Mouse (Mus musculus) kidney, embryonic 16.5 days (tissue): ENCODE data around the gene Rab26. TPM values are rescaled to one million over a fixed set of nuclear protein-coding genes. Genes with fewer than 3 reads are reported as not detected.

Experiments
- ATAC-seq: fragments of 200-750 bp; cut with Nextera tagmentation; 2 replicates; pipeline ENCODE4 v1.8.0; 2017; ENCODE audit warnings: moderate TSS enrichment; ENCODE audit not compliant: low FRiP score, low TSS enrichment
- H3K27ac ChIP-seq: fragments of 300-500 bp; sonication (generic); 2 replicates; pipeline ENCODE4 v1.5.1; 2014; ENCODE audit warnings: low read length
- H3K27me3 ChIP-seq: fragments of 300-500 bp; sonication (generic); 2 replicates; pipeline ENCODE4 v1.6.1; 2014; ENCODE audit warnings: low read length, control low read depth, mixed read lengths; ENCODE audit not compliant: insufficient read depth
- H3K36me3 ChIP-seq: fragments of 300-500 bp; sonication (generic); 2 replicates; pipeline ENCODE4 v1.6.1; 2014; ENCODE audit warnings: low read length, control low read depth, mixed read lengths; ENCODE audit not compliant: insufficient read depth
- H3K4me1 ChIP-seq: fragments of 300-500 bp; sonication (generic); 2 replicates; pipeline ENCODE4 v1.6.1; 2014; ENCODE audit warnings: low read length, control low read depth, mixed read lengths; ENCODE audit not compliant: insufficient read depth
- H3K4me2 ChIP-seq: fragments of 300-500 bp; sonication (generic); replicated peaks from 2 replicates; pipeline ENCODE4 v1.6.1; 2014; ENCODE audit warnings: low read depth, low read length
- H3K4me3 ChIP-seq: fragments of 300-500 bp; sonication (generic); 2 replicates; pipeline ENCODE4 v1.5.1; 2014; ENCODE audit warnings: mild to moderate bottlenecking, low read length
- H3K9ac ChIP-seq: fragments of 300-500 bp; sonication (generic); replicated peaks from 2 replicates; pipeline ENCODE4 v1.6.1; 2014; ENCODE audit warnings: low read length
- H3K9me3 ChIP-seq: fragments of 300-500 bp; sonication (generic); 2 replicates; pipeline ENCODE4 v1.6.1; 2016; ENCODE audit warnings: low read length, control low read depth
- WGBS: fragments of 180-500 bp; shearing (Covaris S2); extraction: QIAGEN DNeasy Blood & Tissue Kit; methylation state at CpG from one replicate; pipeline ENCODE4 v1.1.7; 2014; 5-methylcytosine and 5-hydroxymethylcytosine counted together
- polyA plus RNA-seq: library from polyadenylated mRNA; unstranded; fragments of >200 nt; fragmentation: Nextera tagmentation; extraction: Ambion mirVana; gene quantifications from 2 replicates; pipeline ENCODE4 v1.2.1, GENCODE M21; 2015

The Rab26 gene
- polyA plus RNA-seq, 1 experiment from 2014 or later = 2.8 TPM

- H3K9me3 ChIP-seq = no peaks in the 10 kb centered on the region
- H3K27ac ChIP-seq = no peak overlapping the region
- H3K36me3 ChIP-seq = no peaks in the 10 kb centered on the region
- peaks cover 23% of the 10 kb centered on the region for H3K27me3 ChIP-seq
- H3K4me3 ChIP-seq = no peak overlapping the region
- no peak overlapping the region for H3K4me2 ChIP-seq
- H3K9ac ChIP-seq = no peak overlapping the region; the same call in 1 of the 2 replicates
- WGBS = 46% methylated on average over 11 of the region's 11 CpGs
- peaks cover 8% of the 10 kb centered on the region for H3K4me1 ChIP-seq
- no peak for ATAC-seq
Observed at GRCm38 (mm10) chr17:24485090-24485860, 48.7 kb downstream of the Rab26 start.

GRCm38 (mm10) chr17:24483495-24483894 is 50.5 kb downstream of the Rab26 start:
- no peak for ATAC-seq
- WGBS = 91% methylated on average over 3 of the region's 3 CpGs

GRCm38 (mm10) chr17:24481027-24481815 is 52.8 kb downstream of the Rab26 start:
- Histone ChIP-seq H3K4me2 (no peak overlapping the region), H3K4me3 (no peak overlapping the region), H3K9me3 (no peaks in the 10 kb centered on the region), H3K27me3 (no peaks in the 10 kb centered on the region), H3K27ac (no peak overlapping the region), H3K36me3 (peaks cover 6% of the 10 kb centered on the region; the same call in 1 of the 2 replicates), H3K9ac (no peak overlapping the region), H3K4me1 (peaks cover 15% of the 10 kb centered on the region)
- no peak for ATAC-seq
- WGBS = 91% methylated on average over 20 of the region's 20 CpGs

More at GRCm38 (mm10) chr17:24483495-24483894, 50.5 kb downstream of the Rab26 start:
- Histone ChIP-seq H3K9me3 (no peaks in the 10 kb centered on the region), H3K27ac (no peak overlapping the region), H3K4me2 (no peak overlapping the region), H3K4me1 (peaks cover 4% of the 10 kb centered on the region), H3K36me3 (no peaks in the 10 kb centered on the region), H3K27me3 (peaks cover 12% of the 10 kb centered on the region), H3K9ac (no peak overlapping the region), H3K4me3 (no peak overlapping the region)

GRCm38 (mm10) chr17:24480201-24480826 is 53.7 kb downstream of the Rab26 start:
- Histone ChIP-seq H3K9me3 (no peaks in the 10 kb centered on the region), H3K4me1 (peaks cover 15% of the 10 kb centered on the region), H3K36me3 (peaks cover 15% of the 10 kb centered on the region; the same call in 1 of the 2 replicates), H3K9ac (no peak overlapping the region), H3K27ac (no peak overlapping the region), H3K4me2 (no peak overlapping the region), H3K4me3 (no peak overlapping the region), H3K27me3 (no peaks in the 10 kb centered on the region)
- ATAC-seq = no peak
- WGBS = 63% methylated on average over 3 of the region's 3 CpGs

GRCm38 (mm10) chr17:24479431-24479830 is 54.6 kb downstream of the Rab26 start:
- Histone ChIP-seq H3K4me1 (peaks cover 17% of the 10 kb centered on the region), H3K27ac (peak overlapping the region; percentile 57; the same call in 1 of the 2 replicates), H3K36me3 (peaks cover 24% of the 10 kb centered on the region; the same call in 1 of the 2 replicates), H3K27me3 (no peaks in the 10 kb centered on the region), H3K9me3 (no peaks in the 10 kb centered on the region), H3K4me3 (peak overlapping the region; percentile 79), H3K4me2 (peak overlapping the region; percentile 55), H3K9ac (0 out of 2 replicates have a peak overlapping the region, but pooled peaks have one; percentile 50)
- 29% methylated on average over 1 of the region's 1 CpGs for WGBS
- ATAC-seq = no peak

GRCm38 (mm10) chr17:24478663-24479380 is 55.2 kb downstream of the Rab26 start, which contains the start of gene Mlst8:
Gene Mlst8, minus strand, starts transcription at chr17:24479078.
- Histone ChIP-seq H3K36me3 (peaks cover 28% of the 10 kb centered on the region; the same call in 1 of the 2 replicates), H3K4me3 (peak within 1 kb of the TSS; percentile 79), H3K4me2 (peak within 1 kb of the TSS; percentile 62), H3K27me3 (no peaks in the 10 kb centered on the region), H3K9ac (peak within 1 kb of the TSS; percentile 89), H3K27ac (peak within 1 kb of the TSS; percentile 97), H3K4me1 (peaks cover 23% of the 10 kb centered on the region), H3K9me3 (no peaks in the 10 kb centered on the region)
- under 1% methylated on average over 48 of the region's 48 CpGs for WGBS
- peak; percentile 92 for ATAC-seq

- 47% methylated on average over 11 of the region's 11 CpGs for WGBS
- H3K27ac ChIP-seq = no peak overlapping the region
- peak overlapping the region; percentile 62 for H3K4me2 ChIP-seq
- no peaks in the 10 kb centered on the region for H3K9me3 ChIP-seq
- H3K27me3 ChIP-seq = no peaks in the 10 kb centered on the region
- H3K4me1 ChIP-seq = peaks cover 30% of the 10 kb centered on the region
- ATAC-seq = peak; percentile 35
- peak overlapping the region; percentile 79 for H3K4me3 ChIP-seq
- H3K9ac ChIP-seq = peak overlapping the region; percentile 89
- peaks cover 29% of the 10 kb centered on the region; the same call in 1 of the 2 replicates for H3K36me3 ChIP-seq
Observed at GRCm38 (mm10) chr17:24477985-24478600, 55.9 kb downstream of the Rab26 start.
